Mouse (Mus musculus) heart, postnatal 0 days (tissue): Measurements from ENCODE around the gene Cmc1. TPM values are rescaled to one million over a fixed set of nuclear protein-coding genes. Genes with fewer than 3 reads are reported as not detected.

Source experiments
- ATAC-seq: fragments of 200-750 bp; cut with Nextera tagmentation; 2 replicates; pipeline ENCODE4 v1.8.0; 2017; ENCODE audit warnings: low read depth, moderate number of reproducible peaks, moderate library complexity; ENCODE audit not compliant: insufficient read depth
- DNase-seq: peaks from one replicate; pipeline ENCODE4 v3.0.0-alpha.2; 2016; ENCODE audit warnings: low spot score
- H3K27ac ChIP-seq: fragments of 300-500 bp; sonication (generic); 2 replicates; pipeline ENCODE4 v1.5.1; 2014; ENCODE audit warnings: low read depth, mild to moderate bottlenecking
- H3K27me3 ChIP-seq: fragments of 300-500 bp; sonication (generic); 2 replicates; pipeline ENCODE4 v1.6.1; 2014; ENCODE audit warnings: low read length, mixed read lengths; ENCODE audit not compliant: control insufficient read depth, insufficient read depth
- H3K36me3 ChIP-seq: fragments of 300-500 bp; sonication (generic); replicated peaks from 2 replicates; pipeline ENCODE4 v1.6.1; 2014; ENCODE audit warnings: low read length, mixed read lengths; ENCODE audit not compliant: control insufficient read depth, insufficient read depth
- H3K4me1 ChIP-seq: fragments of 300-500 bp; sonication (generic); 2 replicates; pipeline ENCODE4 v1.6.1; 2014; ENCODE audit warnings: antibody characterized with exemption; ENCODE audit not compliant: control insufficient read depth, insufficient read depth
- H3K4me2 ChIP-seq: fragments of 300-500 bp; sonication (generic); 2 replicates; pipeline ENCODE4 v1.6.1; 2014; ENCODE audit warnings: low read depth, mild to moderate bottlenecking, low read length, moderate library complexity
- H3K4me3 ChIP-seq: fragments of 300-500 bp; sonication (generic); 2 replicates; pipeline ENCODE4 v1.5.1; 2014; ENCODE audit warnings: low read depth, low read length
- H3K9ac ChIP-seq: fragments of 300-500 bp; sonication (generic); replicated peaks from 2 replicates; pipeline ENCODE4 v1.6.1; 2014; ENCODE audit warnings: low read depth, low read length, mixed read lengths
- H3K9me3 ChIP-seq: fragments of 300-500 bp; sonication (generic); replicated peaks from 2 replicates; pipeline ENCODE4 v1.6.1; 2016; ENCODE audit warnings: low read length; ENCODE audit not compliant: control insufficient read depth
- CTCF ChIP-seq: IDR thresholded peaks from 2 replicates; pipeline ENCODE4 v1.5.1; 2016; ENCODE audit warnings: antibody characterized with exemption, control low read depth, low read depth
- EP300 ChIP-seq: IDR thresholded peaks from 2 replicates; pipeline ENCODE4 v1.6.1; 2016; ENCODE audit warnings: antibody characterized with exemption, low read depth
- WGBS: fragments of 180-500 bp; shearing (Covaris S2); extraction: QIAGEN DNeasy Blood & Tissue Kit; methylation state at CpG from one replicate; pipeline ENCODE4 v1.1.7; 2014; 5-methylcytosine and 5-hydroxymethylcytosine counted together
- polyA plus RNA-seq: library from polyadenylated mRNA; unstranded; fragments of >200 nt; fragmentation: Nextera tagmentation; extraction: Ambion mirVana; gene quantifications from 2 replicates; pipeline ENCODE4 v1.2.1, GENCODE M21; 2015
- total RNA-seq: library from RNA; depleted of rRNA; stranded (reverse); fragments of >200 nt; gene quantifications from 2 replicates; pipeline ENCODE4 v1.2.3, GENCODE M21; 2014; ENCODE audit warnings: low replicate concordance

The Cmc1 gene
- total and polyA plus RNA-seq, 2 experiments from 2014 or later, result 2.3 to 79.7 TPM

- peak overlapping the region; percentile 79 for H3K4me2 ChIP-seq
- H3K9ac ChIP-seq, result peak overlapping the region; percentile 85
- no peak for ATAC-seq
- DNase-seq, result no peak
- WGBS, result 27% methylated on average over 5 of the region's 5 CpGs
- peaks cover 22% of the 10 kb centered on the region for H3K4me1 ChIP-seq
- H3K27ac ChIP-seq, result peak overlapping the region; percentile 97; the same call in 1 of the 2 replicates
- H3K36me3 ChIP-seq, result no peaks in the 10 kb centered on the region
- H3K9me3 ChIP-seq, result no peaks in the 10 kb centered on the region
- H3K27me3 ChIP-seq, result no peaks in the 10 kb centered on the region
- TF ChIP-seq EP300, result no peak
- TF ChIP-seq CTCF, result no peak
- peak overlapping the region; percentile 72 for H3K4me3 ChIP-seq
These were observed 108.3 kb downstream of the Cmc1 start for GRCm38 (mm10) chr9:118041646-118042045.

GRCm38 (mm10) chr9:118041022-118041400, 109.0 kb downstream of the Cmc1 start:
- Histone ChIP-seq H3K4me3 (peak overlapping the region; percentile 72), H3K4me2 (peak overlapping the region; percentile 79), H3K9me3 (no peaks in the 10 kb centered on the region), H3K9ac (peak overlapping the region; percentile 85), H3K27ac (peak overlapping the region; percentile 97), H3K4me1 (peaks cover 22% of the 10 kb centered on the region), H3K36me3 (no peaks in the 10 kb centered on the region), H3K27me3 (no peaks in the 10 kb centered on the region)
- TF ChIP-seq CTCF, result no peak
- no peak for TF ChIP-seq EP300
- ATAC-seq, result no peak
- DNase-seq, result peak; percentile 45
- under 1% methylated on average over 21 of the region's 21 CpGs for WGBS

- peak within 1 kb of the TSS; percentile 97 for H3K27ac ChIP-seq
- H3K4me3 ChIP-seq, result peak within 1 kb of the TSS; percentile 72
- H3K27me3 ChIP-seq, result no peaks in the 10 kb centered on the region
- peak within 1 kb of the TSS; percentile 85 for H3K9ac ChIP-seq
- peaks cover 22% of the 10 kb centered on the region for H3K4me1 ChIP-seq
- H3K9me3 ChIP-seq, result no peaks in the 10 kb centered on the region
- under 1% methylated on average over 84 of the region's 87 CpGs for WGBS
- DNase-seq (peak; percentile 99), ATAC-seq (peak; percentile 98)
- peak within 1 kb of the TSS; percentile 79 for H3K4me2 ChIP-seq
- peak; percentile 91 for TF ChIP-seq CTCF
- peak; percentile 19; the same call in 1 of the 2 replicates for TF ChIP-seq EP300
- no peaks in the 10 kb centered on the region for H3K36me3 ChIP-seq
These were observed 109.6 kb downstream of the Cmc1 start, which contains the start of gene Azi2 for GRCm38 (mm10) chr9:118040218-118041021. Gene Azi2 (plus strand): TSS chr9:118040499.

GRCm38 (mm10) chr9:118034990-118035389, 115.0 kb downstream of the Cmc1 start:
- Histone ChIP-seq H3K9me3 (no peaks in the 10 kb centered on the region), H3K4me3 (no peak overlapping the region), H3K9ac (no peak overlapping the region), H3K4me2 (no peak overlapping the region), H3K27ac (no peak overlapping the region), H3K4me1 (no peaks in the 10 kb centered on the region), H3K36me3 (no peaks in the 10 kb centered on the region), H3K27me3 (no peaks in the 10 kb centered on the region)
- no peak for DNase-seq
- WGBS, result 78% methylated on average over 3 of the region's 3 CpGs
- ATAC-seq, result no peak
- TF ChIP-seq EP300 (no peak), CTCF (no peak)

GRCm38 (mm10) chr9:118031694-118032093, 118.3 kb downstream of the Cmc1 start:
- H3K4me1 ChIP-seq, result no peaks in the 10 kb centered on the region
- no peak overlapping the region for H3K9ac ChIP-seq
- H3K27ac ChIP-seq, result no peak overlapping the region
- WGBS, result 42% methylated on average over 2 of the region's 2 CpGs
- H3K4me2 ChIP-seq, result no peak overlapping the region
- H3K4me3 ChIP-seq, result no peak overlapping the region
- ATAC-seq, result no peak
- DNase-seq, result no peak
- no peak for TF ChIP-seq CTCF
- no peak for TF ChIP-seq EP300
- H3K36me3 ChIP-seq, result no peaks in the 10 kb centered on the region
- H3K27me3 ChIP-seq, result no peaks in the 10 kb centered on the region
- no peaks in the 10 kb centered on the region for H3K9me3 ChIP-seq

- no peaks in the 10 kb centered on the region for H3K27me3 ChIP-seq
- H3K4me1 ChIP-seq, result no peaks in the 10 kb centered on the region
- H3K9me3 ChIP-seq, result no peaks in the 10 kb centered on the region
- WGBS, result 60% methylated on average over 1 of the region's 1 CpGs
- no peaks in the 10 kb centered on the region for H3K36me3 ChIP-seq
- no peak overlapping the region for H3K27ac ChIP-seq
- ATAC-seq, result no peak
- no peak overlapping the region for H3K4me3 ChIP-seq
- no peak overlapping the region for H3K4me2 ChIP-seq
- DNase-seq, result no peak
- TF ChIP-seq CTCF, result no peak
- TF ChIP-seq EP300, result no peak
- no peak overlapping the region for H3K9ac ChIP-seq
These were observed 119.7 kb downstream of the Cmc1 start for GRCm38 (mm10) chr9:118030252-118030651.
